Mouse (Mus musculus): Measurements from ENCODE around the gene Rpl9-ps6. TPM values are rescaled to one million over a fixed set of nuclear protein-coding genes. Genes with fewer than 3 reads are reported as not detected.

The Rpl9-ps6 gene
- polyA plus RNA-seq (2016; fragmentation: Nextera tagmentation; extraction: Ambion mirVana): 85.9 and 94.0 TPM in 2 replicates

DNA sequence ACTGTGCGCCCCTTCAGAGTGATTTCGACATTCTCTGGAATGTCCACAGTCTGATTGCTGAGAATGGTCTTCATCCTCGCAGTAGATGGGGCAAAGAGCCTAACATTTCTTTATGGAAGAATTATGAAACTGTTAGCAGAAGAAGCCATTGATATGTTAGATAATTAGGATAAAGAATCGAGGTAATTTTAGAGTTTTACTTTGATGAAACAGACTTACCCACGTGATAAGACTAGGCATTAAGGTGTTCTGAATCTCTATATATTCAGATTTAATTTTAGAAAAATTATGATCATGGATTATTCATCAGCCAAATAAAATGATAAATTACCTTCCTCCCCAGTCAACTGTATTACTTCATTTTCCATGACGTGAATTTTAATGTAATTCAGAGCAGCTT is at the start of gene Rpl9-ps6:
TSS of gene Rpl9-ps6 (minus strand) at position 101 of the 400 bp plus-strand sequence.
- Histone ChIP-seq H3K27ac (no peak within 1 kb of the TSS), H3K27me3 (no peaks in the 10 kb centered on the region), H3K9me3 (no peaks in the 10 kb centered on the region), H3K36me3 (no peaks in the 10 kb centered on the region), H3K4me2 (no peak within 1 kb of the TSS), H3K9ac (replicated peaks) (no peak within 1 kb of the TSS), H3K4me1 (replicated peaks) (no peaks in the 10 kb centered on the region), H3K4me3 (replicated peaks) (no peak within 1 kb of the TSS)
- WGBS: 86% methylated on average over 6 of the region's 6 CpGs
- ATAC-seq (ENCODE audit: insufficient number of reproducible peaks, insufficient read depth, low FRiP score, low TSS enrichment, low read depth): no peak

DNA sequence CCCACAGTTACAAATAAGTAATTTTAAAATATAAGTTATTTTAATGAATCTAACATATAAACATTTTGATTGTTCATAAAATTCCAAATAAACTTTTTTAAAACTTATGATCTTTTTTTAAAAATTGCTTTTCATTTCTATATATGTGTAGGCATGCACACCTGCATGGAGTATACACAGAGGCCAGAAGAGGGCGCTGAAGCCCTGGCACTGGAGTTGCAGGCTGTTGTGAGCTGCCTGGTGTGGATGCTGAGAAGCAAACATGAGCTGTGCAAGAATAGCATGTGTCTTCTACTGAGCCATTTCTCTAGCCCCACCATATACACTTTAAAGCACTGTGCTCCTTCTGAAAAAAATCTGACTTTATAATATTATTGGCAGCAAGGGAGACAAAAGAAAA is 46.1 kb upstream of the Rpl9-ps6 start:
- 33% methylated on average over 1 of the region's 1 CpGs for WGBS
- no peak; the same call in 1 of the 2 replicates for ATAC-seq (ENCODE audit: insufficient number of reproducible peaks, insufficient read depth, low FRiP score, low TSS enrichment, low read depth)
- Histone ChIP-seq H3K4me1 (replicated peaks) (no peaks in the 10 kb centered on the region), H3K4me2 (no peak overlapping the region), H3K27ac (no peak overlapping the region), H3K9me3 (peaks cover 5% of the 10 kb centered on the region), H3K9ac (replicated peaks) (no peak overlapping the region), H3K27me3 (no peaks in the 10 kb centered on the region), H3K4me3 (replicated peaks) (no peak overlapping the region), H3K36me3 (peaks cover 79% of the 10 kb centered on the region)

DNA sequence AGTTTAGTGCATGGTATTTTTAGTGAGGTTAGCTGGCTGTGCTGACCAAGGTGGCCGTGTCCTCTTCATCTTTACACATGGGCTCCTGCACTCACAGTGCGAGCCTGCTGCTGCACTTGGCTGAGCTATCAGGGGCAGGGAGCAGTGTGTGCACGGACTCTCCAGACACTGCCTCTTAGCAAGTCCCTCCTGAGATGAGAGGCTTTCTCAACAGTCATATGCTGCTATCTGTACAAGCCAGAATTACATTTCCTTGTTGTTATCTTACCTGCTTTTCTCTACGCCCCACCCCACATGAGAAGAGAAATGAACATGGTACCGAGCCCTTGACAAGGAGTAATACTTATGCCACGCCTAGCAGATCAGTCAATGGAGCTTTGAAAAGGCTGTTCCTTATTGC is 44.6 kb upstream of the Rpl9-ps6 start:
- Histone ChIP-seq H3K9me3 (peaks cover 5% of the 10 kb centered on the region), H3K9ac (replicated peaks) (no peak overlapping the region), H3K4me1 (replicated peaks) (no peaks in the 10 kb centered on the region), H3K4me3 (replicated peaks) (no peak overlapping the region), H3K27me3 (no peaks in the 10 kb centered on the region), H3K36me3 (peaks cover 76% of the 10 kb centered on the region), H3K27ac (no peak overlapping the region), H3K4me2 (no peak overlapping the region)
- WGBS: 92% methylated on average over 6 of the region's 6 CpGs
- no peak for ATAC-seq (ENCODE audit: insufficient number of reproducible peaks, insufficient read depth, low FRiP score, low TSS enrichment, low read depth)

DNA sequence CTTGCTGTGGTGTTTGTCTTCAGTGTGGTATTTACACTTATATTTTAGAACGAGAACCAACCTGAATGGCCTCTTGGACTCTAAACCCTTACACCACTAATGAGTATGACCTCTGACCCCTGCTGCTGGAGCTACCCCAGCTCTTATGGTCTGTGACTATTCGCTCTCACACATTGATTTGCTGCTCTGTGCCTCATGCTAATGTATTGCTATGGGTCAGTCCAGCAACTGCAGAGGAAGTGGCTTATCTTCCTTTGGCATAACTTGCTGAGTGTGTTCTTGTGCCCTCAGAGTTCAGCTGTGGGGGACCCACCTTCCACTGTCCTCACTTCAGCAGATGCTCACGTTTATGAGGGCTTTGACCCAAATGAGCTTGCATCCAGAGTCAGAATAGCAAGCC is 43.9 kb upstream of the Rpl9-ps6 start:
- 47% methylated on average over 3 of the region's 3 CpGs for WGBS
- no peak for ATAC-seq (ENCODE audit: insufficient number of reproducible peaks, insufficient read depth, low FRiP score, low TSS enrichment, low read depth)
- no peak overlapping the region for H3K4me3 ChIP-seq (replicated peaks)

DNA sequence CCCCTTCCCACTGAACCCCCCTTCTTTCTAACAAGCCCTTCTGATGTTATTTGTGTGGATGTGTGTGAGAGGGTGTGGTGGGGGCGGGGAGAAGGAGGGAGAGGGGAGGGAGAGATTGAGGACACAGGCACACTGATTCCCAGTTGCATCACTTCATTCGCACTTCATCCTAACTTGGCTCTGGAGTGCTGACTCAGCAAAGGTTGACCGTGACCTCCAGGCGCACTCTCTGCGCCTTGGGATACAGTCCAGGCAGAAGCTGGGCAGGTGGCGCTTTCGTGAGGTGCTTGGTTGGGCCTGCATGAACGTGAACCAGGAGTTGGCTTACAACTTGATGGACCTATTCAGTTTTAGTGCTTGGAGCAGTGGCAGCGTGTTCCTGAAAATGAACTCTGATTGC is 41.1 kb upstream of the Rpl9-ps6 start:
- H3K4me1 ChIP-seq (replicated peaks): no peaks in the 10 kb centered on the region

More for the DNA sequence above, 43.9 kb upstream of the Rpl9-ps6 start:
- no peak overlapping the region for H3K27ac ChIP-seq
- no peak overlapping the region for H3K4me2 ChIP-seq
- H3K4me1 ChIP-seq (replicated peaks): no peaks in the 10 kb centered on the region
- no peaks in the 10 kb centered on the region for H3K27me3 ChIP-seq
- peaks cover 75% of the 10 kb centered on the region for H3K36me3 ChIP-seq
- H3K9ac ChIP-seq (replicated peaks): no peak overlapping the region
- peaks cover 5% of the 10 kb centered on the region for H3K9me3 ChIP-seq

DNA sequence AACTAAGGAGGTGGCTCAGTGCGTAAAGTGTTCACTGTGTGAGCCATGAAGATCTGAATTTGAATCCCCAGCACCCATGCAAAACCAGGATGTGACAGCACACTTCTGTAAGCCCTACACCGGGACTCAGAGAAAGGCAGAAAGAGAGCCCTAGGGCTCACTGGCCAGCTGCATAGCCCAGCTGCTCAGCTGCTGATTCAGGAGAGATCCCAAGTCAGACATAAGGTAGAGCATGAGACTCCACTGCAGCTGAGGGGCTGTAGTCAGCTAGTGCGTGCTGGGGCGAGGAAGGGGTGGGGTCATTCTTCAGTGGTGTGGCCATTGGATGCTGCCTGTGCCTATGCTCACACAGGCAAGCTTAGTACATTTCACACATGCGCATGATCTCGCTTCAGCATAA is 40.7 kb upstream of the Rpl9-ps6 start:
- Histone ChIP-seq H3K4me3 (replicated peaks) (no peak overlapping the region), H3K9ac (replicated peaks) (no peak overlapping the region), H3K36me3 (peaks cover 60% of the 10 kb centered on the region), H3K27ac (no peak overlapping the region), H3K4me2 (no peak overlapping the region), H3K27me3 (no peaks in the 10 kb centered on the region), H3K9me3 (peaks cover 3% of the 10 kb centered on the region), H3K4me1 (replicated peaks) (no peaks in the 10 kb centered on the region)
- ATAC-seq (ENCODE audit: insufficient number of reproducible peaks, insufficient read depth, low FRiP score, low TSS enrichment, low read depth): no peak
- 93% methylated on average over 6 of the region's 6 CpGs for WGBS

More for the DNA sequence above, 41.1 kb upstream of the Rpl9-ps6 start:
- ATAC-seq (ENCODE audit: insufficient number of reproducible peaks, insufficient read depth, low FRiP score, low TSS enrichment, low read depth): no peak
- H3K9me3 ChIP-seq: peaks cover 5% of the 10 kb centered on the region
- peaks cover 64% of the 10 kb centered on the region for H3K36me3 ChIP-seq
- no peak overlapping the region for H3K27ac ChIP-seq
- H3K4me2 ChIP-seq: no peak overlapping the region
- no peak overlapping the region for H3K4me3 ChIP-seq (replicated peaks)
- no peak overlapping the region for H3K9ac ChIP-seq (replicated peaks)
- 89% methylated on average over 9 of the region's 9 CpGs for WGBS
- no peaks in the 10 kb centered on the region for H3K27me3 ChIP-seq

DNA sequence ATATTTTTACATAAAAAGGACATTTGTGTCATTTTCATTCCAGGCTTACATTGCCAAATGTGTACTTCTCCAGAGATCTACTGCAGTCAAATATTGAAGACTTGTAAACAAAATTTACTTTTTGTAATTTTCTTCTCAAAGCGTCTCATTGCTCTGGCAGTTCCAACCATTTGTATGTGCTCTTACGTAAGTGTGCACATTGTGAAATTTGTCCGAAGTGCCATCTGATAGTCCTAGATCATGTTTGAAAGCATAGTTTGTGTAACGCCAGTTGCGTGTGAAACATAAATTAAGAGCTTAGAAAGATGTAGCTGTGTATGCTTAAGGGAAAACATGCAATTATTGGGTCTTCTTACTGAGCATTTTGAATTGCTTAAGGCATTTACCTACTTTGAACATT is 40.1 kb upstream of the Rpl9-ps6 start:
- no peaks in the 10 kb centered on the region for H3K4me1 ChIP-seq (replicated peaks)
- peaks cover 57% of the 10 kb centered on the region for H3K36me3 ChIP-seq
- no peak overlapping the region for H3K27ac ChIP-seq
- H3K9me3 ChIP-seq: no peaks in the 10 kb centered on the region
- H3K4me2 ChIP-seq: no peak overlapping the region
- H3K27me3 ChIP-seq: no peaks in the 10 kb centered on the region
- WGBS: 95% methylated on average over 5 of the region's 5 CpGs
- no peak overlapping the region for H3K9ac ChIP-seq (replicated peaks)
- no peak for ATAC-seq (ENCODE audit: insufficient number of reproducible peaks, insufficient read depth, low FRiP score, low TSS enrichment, low read depth)
- H3K4me3 ChIP-seq (replicated peaks): no peak overlapping the region

DNA sequence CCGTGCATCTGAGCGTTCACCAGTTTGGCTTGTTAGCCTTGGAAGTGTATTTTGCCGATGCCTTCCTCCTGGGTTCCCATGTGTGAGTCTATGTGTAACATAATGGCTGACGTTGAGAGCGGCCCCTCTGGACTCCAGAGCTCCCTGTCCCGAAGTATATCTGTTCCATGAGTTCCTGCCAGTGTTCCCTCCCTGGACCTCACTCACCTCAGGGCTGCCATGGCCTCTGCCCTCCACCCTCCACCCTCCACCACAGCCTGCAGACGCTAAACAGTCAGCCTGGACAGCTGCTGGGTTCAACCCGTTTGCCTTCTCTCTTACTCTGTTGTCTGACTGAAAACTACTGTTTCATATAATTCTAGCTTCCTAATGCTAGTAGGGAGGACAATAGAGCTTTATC is 39.7 kb upstream of the Rpl9-ps6 start:
- no peak for ATAC-seq (ENCODE audit: insufficient number of reproducible peaks, insufficient read depth, low FRiP score, low TSS enrichment, low read depth)
- H3K27ac ChIP-seq: no peak overlapping the region
- WGBS: 83% methylated on average over 8 of the region's 8 CpGs
- H3K9ac ChIP-seq (replicated peaks): no peak overlapping the region
- no peak overlapping the region for H3K4me3 ChIP-seq (replicated peaks)
- no peaks in the 10 kb centered on the region for H3K4me1 ChIP-seq (replicated peaks)
- H3K4me2 ChIP-seq: no peak overlapping the region
- peaks cover 58% of the 10 kb centered on the region for H3K36me3 ChIP-seq
- no peaks in the 10 kb centered on the region for H3K27me3 ChIP-seq
- no peaks in the 10 kb centered on the region for H3K9me3 ChIP-seq

DNA sequence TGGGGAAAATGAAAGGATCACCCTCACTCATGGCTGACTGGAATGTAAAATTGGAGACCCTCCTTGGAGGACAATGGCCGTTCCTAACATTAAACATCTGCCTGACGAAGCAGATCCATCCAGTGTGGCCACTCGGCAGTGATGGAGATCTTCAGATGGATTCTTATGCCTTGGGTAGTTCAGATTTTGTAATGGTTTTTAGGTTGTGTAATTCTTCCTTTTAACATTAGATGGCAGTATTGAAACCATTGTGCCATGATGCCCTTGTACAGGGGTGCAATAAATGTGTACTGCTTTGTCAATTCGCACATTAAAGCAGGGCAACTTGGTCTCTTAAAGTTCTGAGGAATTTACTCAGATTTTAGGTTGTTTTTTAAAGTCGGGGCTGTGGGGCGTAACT is 35.0 kb upstream of the Rpl9-ps6 start:
- Histone ChIP-seq H3K4me1 (replicated peaks) (no peaks in the 10 kb centered on the region), H3K4me2 (no peak overlapping the region), H3K9ac (replicated peaks) (no peak overlapping the region), H3K27ac (no peak overlapping the region), H3K4me3 (replicated peaks) (no peak overlapping the region), H3K9me3 (no peaks in the 10 kb centered on the region), H3K36me3 (peaks cover 59% of the 10 kb centered on the region), H3K27me3 (no peaks in the 10 kb centered on the region)
- 82% methylated on average over 6 of the region's 6 CpGs for WGBS
- ATAC-seq (ENCODE audit: insufficient number of reproducible peaks, insufficient read depth, low FRiP score, low TSS enrichment, low read depth): no peak

DNA sequence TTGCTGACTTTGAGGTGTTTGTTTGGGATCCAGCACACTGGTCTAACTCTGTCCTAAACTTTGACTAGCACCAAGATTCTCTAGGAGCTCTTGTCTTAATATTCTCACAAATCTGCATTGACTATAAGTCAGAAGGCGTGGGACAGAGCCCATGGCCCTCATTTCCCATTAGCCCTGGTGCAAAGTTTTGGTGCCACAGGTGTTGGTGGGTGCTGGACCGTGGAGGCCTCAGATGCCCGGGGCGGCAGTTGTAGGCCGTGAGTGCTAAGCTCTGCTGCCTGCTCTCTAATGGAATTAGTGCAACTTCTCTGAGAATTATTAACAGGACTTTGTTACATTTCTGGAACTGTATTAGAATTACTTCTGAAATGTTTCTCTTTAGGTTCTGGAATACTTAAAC is 31.6 kb upstream of the Rpl9-ps6 start:
- H3K27me3 ChIP-seq: no peaks in the 10 kb centered on the region
- H3K9ac ChIP-seq (replicated peaks): no peak overlapping the region
- ATAC-seq (ENCODE audit: insufficient number of reproducible peaks, insufficient read depth, low FRiP score, low TSS enrichment, low read depth): no peak
- no peak overlapping the region for H3K4me3 ChIP-seq (replicated peaks)
- no peak overlapping the region for H3K4me2 ChIP-seq
- peaks cover 66% of the 10 kb centered on the region for H3K36me3 ChIP-seq
- no peak overlapping the region for H3K27ac ChIP-seq
- no peaks in the 10 kb centered on the region for H3K4me1 ChIP-seq (replicated peaks)
- H3K9me3 ChIP-seq: no peaks in the 10 kb centered on the region
- 92% methylated on average over 5 of the region's 5 CpGs for WGBS

DNA sequence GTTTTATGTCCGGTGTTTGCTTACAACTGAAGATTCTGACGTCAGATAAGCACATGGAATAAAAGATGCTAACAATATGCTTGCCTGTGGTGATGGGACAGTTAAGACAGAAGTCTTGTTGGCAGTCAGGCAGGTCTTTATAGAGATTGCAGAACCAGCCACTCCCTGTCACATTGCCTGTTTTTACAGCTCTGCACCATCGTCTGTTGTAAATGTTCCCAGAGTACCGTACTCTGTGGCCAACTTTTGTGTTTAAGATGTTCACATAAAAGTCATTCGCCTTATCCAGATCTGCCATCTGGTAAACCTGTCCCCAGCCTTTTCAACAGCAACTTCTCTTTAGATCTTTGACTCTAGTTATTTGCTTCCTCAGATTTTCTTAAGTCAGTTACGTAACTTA is 31.0 kb upstream of the Rpl9-ps6 start:
- H3K4me2 ChIP-seq: no peak overlapping the region
- no peak overlapping the region for H3K27ac ChIP-seq
- 80% methylated on average over 6 of the region's 6 CpGs for WGBS
- no peaks in the 10 kb centered on the region for H3K9me3 ChIP-seq
- no peak for ATAC-seq (ENCODE audit: insufficient number of reproducible peaks, insufficient read depth, low FRiP score, low TSS enrichment, low read depth)
- peaks cover 71% of the 10 kb centered on the region for H3K36me3 ChIP-seq
- H3K27me3 ChIP-seq: no peaks in the 10 kb centered on the region
- H3K4me3 ChIP-seq (replicated peaks): no peak overlapping the region
- no peak overlapping the region for H3K9ac ChIP-seq (replicated peaks)
- H3K4me1 ChIP-seq (replicated peaks): no peaks in the 10 kb centered on the region

DNA sequence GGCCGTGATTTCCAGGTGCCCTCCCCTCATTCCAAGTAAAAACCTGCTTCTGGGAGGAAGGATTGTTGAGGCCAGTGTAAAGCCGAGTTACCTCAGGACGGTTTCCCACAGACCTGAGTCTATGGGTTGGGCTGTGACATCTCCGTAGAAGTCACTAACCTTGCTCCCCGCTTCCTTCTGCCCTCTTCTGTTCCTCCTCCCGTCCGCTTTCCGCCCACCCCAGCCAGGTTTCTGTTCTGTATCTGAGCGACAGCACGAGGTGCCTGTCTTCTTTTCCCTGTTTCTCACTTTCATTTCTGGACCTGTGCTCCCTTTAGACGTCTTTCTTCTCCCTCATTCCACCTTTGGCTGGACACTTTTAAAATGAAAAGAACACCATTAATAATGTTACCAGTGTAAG is 28.7 kb upstream of the Rpl9-ps6 start:
- no peak overlapping the region for H3K27ac ChIP-seq
- no peak overlapping the region for H3K4me3 ChIP-seq (replicated peaks)
- H3K27me3 ChIP-seq: no peaks in the 10 kb centered on the region
- H3K36me3 ChIP-seq: peaks cover 69% of the 10 kb centered on the region
- no peak for ATAC-seq (ENCODE audit: insufficient number of reproducible peaks, insufficient read depth, low FRiP score, low TSS enrichment, low read depth)
- 90% methylated on average over 11 of the region's 11 CpGs for WGBS
- no peaks in the 10 kb centered on the region for H3K9me3 ChIP-seq
- H3K4me2 ChIP-seq: no peak overlapping the region
- H3K9ac ChIP-seq (replicated peaks): no peak overlapping the region
- no peaks in the 10 kb centered on the region for H3K4me1 ChIP-seq (replicated peaks)
